Mouse (Mus musculus) kidney, postnatal 25 days (tissue): ENCODE measurements around the gene Six2.

ENCODE experiments used
- DNase-seq, 2 experiments: peaks; one replicate each; pipeline ENCODE4 v3.0.0; 2021; ENCODE audit warnings: mixed read lengths in 2 of 2

The Six2 gene

DNA sequence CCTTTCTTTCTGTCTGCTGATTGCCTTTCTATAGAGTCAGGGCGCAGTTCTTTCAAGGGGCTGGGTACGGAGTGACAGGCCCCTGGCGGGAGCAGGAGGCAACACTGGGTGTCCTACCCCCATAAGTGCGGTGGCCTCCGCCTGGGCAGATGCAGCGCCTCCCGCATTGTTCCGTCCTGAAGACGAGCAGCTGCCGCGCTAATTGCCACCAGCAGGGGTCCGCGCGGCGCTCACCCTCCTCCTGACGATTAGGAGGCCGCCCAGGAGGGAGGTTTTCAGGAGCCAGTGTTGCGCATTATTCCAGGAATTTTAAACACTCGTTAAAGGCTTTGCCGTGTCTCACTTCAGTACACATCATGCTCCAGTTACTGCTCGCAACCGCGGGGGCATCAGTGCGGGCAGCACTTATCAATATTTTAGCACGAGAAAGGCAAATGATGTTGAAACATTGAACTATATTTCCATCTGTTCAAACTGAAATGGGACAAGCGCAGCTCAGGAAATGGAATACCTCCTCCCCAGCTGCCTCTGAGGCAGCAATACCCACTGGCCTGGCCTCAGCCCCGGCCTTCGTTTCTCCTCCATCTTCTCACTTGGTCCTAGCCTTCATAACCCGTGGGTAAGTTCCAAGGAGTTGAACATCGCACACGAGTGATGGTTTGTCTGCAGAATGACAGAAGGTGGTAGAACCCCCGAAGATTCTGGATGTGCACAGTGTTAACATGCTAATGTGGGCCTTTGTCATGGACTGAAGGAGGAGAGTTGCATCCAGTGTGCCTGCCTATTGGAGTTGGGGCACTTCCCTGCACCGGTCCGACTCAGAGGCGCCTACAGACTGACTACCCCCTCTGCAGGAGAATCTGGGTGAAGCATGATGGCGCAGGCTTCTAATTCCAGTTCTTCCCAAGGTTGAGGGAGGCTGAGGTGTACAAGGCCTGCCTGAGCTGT lies 42.1 kb downstream of the Six2 start:
- peak in 1 of 2 experiments; percentile 49 for DNase-seq

GRCm38 (mm10) chr17:85645312-85645711 lies 42.8 kb downstream of the Six2 start:
- no peak for DNase-seq

DNA sequence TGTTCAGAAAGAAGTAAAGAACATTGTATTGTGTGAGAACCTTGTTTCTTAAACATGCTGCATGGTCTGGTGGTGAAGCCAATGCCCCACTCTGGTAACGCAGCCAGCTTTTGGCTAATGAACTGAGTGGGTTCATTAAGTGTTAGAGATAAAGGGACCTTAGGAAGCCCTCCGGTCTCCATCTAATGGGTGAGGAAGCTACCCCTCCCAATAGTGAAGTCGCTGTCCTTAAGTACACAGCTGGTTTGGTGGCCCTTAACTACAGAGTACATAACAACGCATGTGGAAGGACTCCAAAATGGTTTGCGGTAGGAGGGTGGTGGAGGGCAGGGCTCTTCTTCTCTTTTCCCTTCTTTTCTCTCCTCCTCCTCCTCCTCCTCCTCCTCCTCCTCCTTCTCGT lies 50.2 kb downstream of the Six2 start:
- DNase-seq = no peak
